Mouse (Mus musculus) forebrain, embryonic 12.5 days (tissue): Measurements from ENCODE around the gene Med16. TPM values are rescaled to one million over a fixed set of nuclear protein-coding genes. Genes with fewer than 3 reads are reported as not detected.

Source experiments
- ATAC-seq: fragments of 200-750 bp; cut with Nextera tagmentation; 2 replicates; pipeline ENCODE4 v1.8.0; 2017; ENCODE audit warnings: moderate TSS enrichment; ENCODE audit not compliant: low FRiP score
- H3K27ac ChIP-seq: fragments of 300-500 bp; sonication (generic); 2 replicates; pipeline ENCODE4 v1.5.1; 2016; ENCODE audit warnings: mild to moderate bottlenecking
- H3K27me3 ChIP-seq: fragments of 300-500 bp; sonication (generic); 2 replicates; pipeline ENCODE4 v1.6.1; 2016; ENCODE audit warnings: mild to moderate bottlenecking
- H3K36me3 ChIP-seq: fragments of 300-500 bp; sonication (generic); replicated peaks from 2 replicates; pipeline ENCODE4 v1.6.1; 2016; ENCODE audit warnings: mild to moderate bottlenecking
- H3K4me1 ChIP-seq: fragments of 300-500 bp; sonication (generic); 2 replicates; pipeline ENCODE4 v1.6.1; 2016
- H3K4me2 ChIP-seq: fragments of 300-500 bp; sonication (generic); 2 replicates; pipeline ENCODE4 v1.6.1; 2016; ENCODE audit warnings: mild to moderate bottlenecking, moderate library complexity
- H3K4me3 ChIP-seq: fragments of 300-500 bp; sonication (generic); replicated peaks from 2 replicates; pipeline ENCODE4 v1.5.1; 2016; ENCODE audit warnings: mild to moderate bottlenecking
- H3K9ac ChIP-seq: fragments of 300-500 bp; sonication (generic); 2 replicates; pipeline ENCODE4 v1.6.1; 2016; ENCODE audit warnings: mild to moderate bottlenecking
- H3K9me3 ChIP-seq: fragments of 300-500 bp; sonication (generic); 2 replicates; pipeline ENCODE4 v1.6.1; 2016
- WGBS: fragments of 180-500 bp; shearing (Covaris S2); methylation state at CpG from one replicate; pipeline ENCODE4 v1.1.7; 2016; 5-methylcytosine and 5-hydroxymethylcytosine counted together
- polyA plus RNA-seq: library from polyadenylated mRNA; unstranded; fragments of >200 nt; fragmentation: Nextera tagmentation; extraction: Ambion mirVana; gene quantifications from 2 replicates; pipeline ENCODE4 v1.2.1, GENCODE M21; 2016

Gene Med16
- polyA plus RNA-seq, 1 experiment from 2014 or later, result 62.3 TPM

GRCm38 (mm10) chr10:79920056-79920890 lies 11.6 kb upstream of the Med16 start:
- Histone ChIP-seq H3K9me3 (no peaks in the 10 kb centered on the region), H3K4me2 (peak overlapping the region; percentile 38; the same call in 1 of the 2 replicates), H3K27me3 (peaks cover 71% of the 10 kb centered on the region), H3K27ac (no peak overlapping the region), H3K9ac (0 out of 2 replicates have a peak overlapping the region, but pooled peaks have one; percentile 12), H3K4me1 (peaks cover 47% of the 10 kb centered on the region), H3K36me3 (no peaks in the 10 kb centered on the region), H3K4me3 (0 out of 2 replicates have a peak overlapping the region, but pooled peaks have one; percentile 24)
- WGBS, result 18% methylated on average over 26 of the region's 26 CpGs
- ATAC-seq, result no peak

- WGBS, result 1% methylated on average over 21 of the region's 21 CpGs
- Histone ChIP-seq H3K36me3 (no peaks in the 10 kb centered on the region), H3K27ac (no peak overlapping the region), H3K9me3 (no peaks in the 10 kb centered on the region), H3K9ac (0 out of 2 replicates have a peak overlapping the region, but pooled peaks have one; percentile 29), H3K27me3 (peaks cover 71% of the 10 kb centered on the region), H3K4me1 (peaks cover 56% of the 10 kb centered on the region), H3K4me3 (peak overlapping the region; percentile 7; the same call in 1 of the 2 replicates), H3K4me2 (no peak overlapping the region; the same call in 1 of the 2 replicates)
- ATAC-seq, result no peak
These were observed 10.6 kb upstream of the Med16 start for GRCm38 (mm10) chr10:79919251-79919849.

- Histone ChIP-seq H3K36me3 (no peaks in the 10 kb centered on the region), H3K4me1 (peaks cover 63% of the 10 kb centered on the region), H3K9ac (0 out of 2 replicates have a peak overlapping the region, but pooled peaks have one; percentile 1), H3K9me3 (no peaks in the 10 kb centered on the region), H3K27ac (no peak overlapping the region), H3K4me2 (0 out of 2 replicates have a peak overlapping the region, but pooled peaks have one; percentile 4), H3K27me3 (peaks cover 62% of the 10 kb centered on the region), H3K4me3 (peak overlapping the region; percentile 7)
- WGBS, result 3% methylated on average over 34 of the region's 35 CpGs
- no peak for ATAC-seq
These were observed 9.7 kb upstream of the Med16 start for GRCm38 (mm10) chr10:79918231-79919078.

GRCm38 (mm10) chr10:79917532-79918100 lies 8.9 kb upstream of the Med16 start:
- Histone ChIP-seq H3K9ac (no peak overlapping the region), H3K27ac (no peak overlapping the region), H3K4me3 (peak overlapping the region; percentile 84), H3K4me2 (peak overlapping the region; percentile 96), H3K9me3 (no peaks in the 10 kb centered on the region), H3K36me3 (peaks cover 6% of the 10 kb centered on the region; the same call in 1 of the 2 replicates), H3K27me3 (peaks cover 54% of the 10 kb centered on the region), H3K4me1 (peaks cover 63% of the 10 kb centered on the region)
- WGBS, result 62% methylated on average over 5 of the region's 5 CpGs
- no peak for ATAC-seq

GRCm38 (mm10) chr10:79916808-79917531 lies 8.2 kb upstream of the Med16 start, which contains the start of gene Kiss1r:
Gene Kiss1r, plus strand, starts transcription at chr10:79916971.
- H3K27ac ChIP-seq, result peak within 1 kb of the TSS; percentile 70
- peak within 1 kb of the TSS; percentile 91 for H3K9ac ChIP-seq
- peak within 1 kb of the TSS; percentile 96 for H3K4me2 ChIP-seq
- H3K27me3 ChIP-seq, result peaks cover 47% of the 10 kb centered on the region
- peaks cover 63% of the 10 kb centered on the region for H3K4me1 ChIP-seq
- H3K4me3 ChIP-seq, result peak within 1 kb of the TSS; percentile 84
- no peaks in the 10 kb centered on the region for H3K9me3 ChIP-seq
- ATAC-seq, result peak; percentile 87
- H3K36me3 ChIP-seq, result peaks cover 12% of the 10 kb centered on the region
- WGBS, result 1% methylated on average over 42 of the region's 42 CpGs

- H3K4me3 ChIP-seq, result peak overlapping the region; percentile 84
- H3K4me1 ChIP-seq, result peaks cover 55% of the 10 kb centered on the region
- H3K9me3 ChIP-seq, result no peaks in the 10 kb centered on the region
- WGBS, result 10% methylated on average over 8 of the region's 8 CpGs
- H3K36me3 ChIP-seq, result peaks cover 21% of the 10 kb centered on the region
- H3K27me3 ChIP-seq, result peaks cover 38% of the 10 kb centered on the region
- 0 out of 2 replicates have a peak, but pooled peaks have one; percentile 3 for ATAC-seq
- H3K27ac ChIP-seq, result peak overlapping the region; percentile 70
- H3K4me2 ChIP-seq, result peak overlapping the region; percentile 96
- peak overlapping the region; percentile 91 for H3K9ac ChIP-seq
These were observed 7.4 kb upstream of the Med16 start for GRCm38 (mm10) chr10:79916081-79916480.

GRCm38 (mm10) chr10:79914948-79915596 lies 6.3 kb upstream of the Med16 start:
- no peaks in the 10 kb centered on the region for H3K9me3 ChIP-seq
- peak overlapping the region; percentile 96 for H3K4me2 ChIP-seq
- H3K9ac ChIP-seq, result no peak overlapping the region
- H3K4me3 ChIP-seq, result no peak overlapping the region
- H3K27me3 ChIP-seq, result peaks cover 28% of the 10 kb centered on the region
- no peak overlapping the region for H3K27ac ChIP-seq
- 75% methylated on average over 7 of the region's 7 CpGs for WGBS
- no peak for ATAC-seq
- H3K36me3 ChIP-seq, result peaks cover 27% of the 10 kb centered on the region
- peaks cover 45% of the 10 kb centered on the region for H3K4me1 ChIP-seq

- Histone ChIP-seq H3K9ac (0 out of 2 replicates have a peak overlapping the region, but pooled peaks have one; percentile 21), H3K27ac (peak overlapping the region; percentile 42; the same call in 1 of the 2 replicates), H3K9me3 (no peaks in the 10 kb centered on the region), H3K4me1 (peaks cover 44% of the 10 kb centered on the region), H3K36me3 (peaks cover 27% of the 10 kb centered on the region), H3K27me3 (peaks cover 21% of the 10 kb centered on the region), H3K4me2 (no peak overlapping the region), H3K4me3 (no peak overlapping the region)
- ATAC-seq, result no peak
- 60% methylated on average over 11 of the region's 11 CpGs for WGBS
These were observed 5.6 kb upstream of the Med16 start for GRCm38 (mm10) chr10:79914131-79914947.

GRCm38 (mm10) chr10:79912412-79912811 lies 3.7 kb upstream of the Med16 start:
- H3K9me3 ChIP-seq, result no peaks in the 10 kb centered on the region
- peaks cover 27% of the 10 kb centered on the region for H3K36me3 ChIP-seq
- H3K4me1 ChIP-seq, result peaks cover 38% of the 10 kb centered on the region
- H3K27me3 ChIP-seq, result peaks cover 2% of the 10 kb centered on the region
- H3K9ac ChIP-seq, result no peak overlapping the region
- H3K4me2 ChIP-seq, result no peak overlapping the region
- no peak overlapping the region for H3K4me3 ChIP-seq
- ATAC-seq, result no peak
- 72% methylated on average over 20 of the region's 20 CpGs for WGBS
- no peak overlapping the region for H3K27ac ChIP-seq

GRCm38 (mm10) chr10:79910556-79910955 lies 1.8 kb upstream of the Med16 start, which contains the start of gene Gm26602:
Gene Gm26602, plus strand, starts transcription at chr10:79910856.
- Histone ChIP-seq H3K4me2 (no peak within 1 kb of the TSS), H3K27me3 (no peaks in the 10 kb centered on the region; the same call in 1 of the 2 replicates), H3K9ac (0 out of 2 replicates have a peak within 1 kb of the TSS, but pooled peaks have one; percentile 25), H3K4me3 (no peak within 1 kb of the TSS), H3K36me3 (peaks cover 42% of the 10 kb centered on the region), H3K27ac (peak within 1 kb of the TSS; percentile 78), H3K9me3 (no peaks in the 10 kb centered on the region), H3K4me1 (peaks cover 30% of the 10 kb centered on the region)
- 93% methylated on average over 4 of the region's 4 CpGs for WGBS
- no peak for ATAC-seq
